Mouse (Mus musculus) CH12.LX (cell line): ENCODE data around the gene Pkmyt1. TPM values are rescaled to one million over a fixed set of nuclear protein-coding genes. Genes with fewer than 3 reads are reported as not detected.

Experiments used
- DNase-seq: peaks from one replicate; pipeline ENCODE4 v3.0.0-alpha.2; 2013; ENCODE audit errors: extremely low read depth
- H3K27ac ChIP-seq: 2 replicates; pipeline ENCODE4 v1.5.1; 2012; ENCODE audit warnings: low read depth, mild to moderate bottlenecking, control low read depth, moderate library complexity; ENCODE audit not compliant: insufficient read depth
- H3K27me3 ChIP-seq: replicated peaks from 2 replicates; pipeline ENCODE3; 2012; ENCODE audit warnings: inconsistent platforms
- H3K36me3 ChIP-seq, 2 experiments: replicated peaks in 1 of 2; 2 replicates each; pipeline versions ENCODE3 to v1.6.1; 2012; ENCODE audit warnings: inconsistent platforms in 1 of 2, low read length in 1 of 2, mild to moderate bottlenecking in 1 of 2, mixed read lengths in 1 of 2, moderate library complexity in 1 of 2; ENCODE audit not compliant: control insufficient read depth in 1 of 2, insufficient read depth in 1 of 2
- H3K4me1 ChIP-seq, 2 experiments: 2 replicates each; pipeline ENCODE4 v1.6.1; 2012; ENCODE audit warnings: inconsistent platforms in 1 of 2, moderate library complexity in 1 of 2; ENCODE audit not compliant: insufficient read depth in 2 of 2, control insufficient read depth in 1 of 2
- H3K4me2 ChIP-seq: 2 replicates; pipeline ENCODE4 v1.6.1; 2012; ENCODE audit warnings: low read depth, mild to moderate bottlenecking, control low read depth; ENCODE audit not compliant: poor library complexity, insufficient read depth, severe bottlenecking
- H3K4me3 ChIP-seq, 3 experiments: fragments of 150-350 bp in 1 of 3; sonication (generic) in 1 of 3; replicated peaks in 1 of 3; 2 replicates each; pipeline versions ENCODE3 to v1.5.1; 2011 to 2012; ENCODE audit warnings: low read depth in 2 of 3, low read length in 2 of 3, mild to moderate bottlenecking in 2 of 3, moderate library complexity in 2 of 3, control low read depth in 1 of 3, improper control_type of control experiment in 1 of 3, inconsistent platforms in 1 of 3, mixed read lengths in 1 of 3; ENCODE audit not compliant: poor library complexity in 1 of 3
- H3K79me2 ChIP-seq: replicated peaks from 2 replicates; pipeline ENCODE4 v1.6.1; 2012; ENCODE audit warnings: mild to moderate bottlenecking, moderate library complexity; ENCODE audit not compliant: control insufficient read depth, poor library complexity, insufficient read depth, severe bottlenecking; ENCODE audit errors: extremely low read depth
- H3K9ac ChIP-seq: 2 replicates; pipeline ENCODE4 v1.6.1; 2012; ENCODE audit warnings: low read depth, mild to moderate bottlenecking, control low read depth, moderate library complexity; ENCODE audit not compliant: insufficient read depth
- H3K9me3 ChIP-seq: replicated peaks from 2 replicates; pipeline ENCODE3; 2012; ENCODE audit warnings: low read length, inconsistent platforms, mixed read lengths
- BHLHE40 ChIP-seq: IDR thresholded peaks from 2 replicates; pipeline ENCODE4 v1.6.1; 2011; ENCODE audit warnings: mild to moderate bottlenecking, low read depth, low read length, improper control_type of control experiment
- CHD1 ChIP-seq: IDR thresholded peaks from 2 replicates; pipeline ENCODE4 v1.6.1; 2012; ENCODE audit warnings: low read depth, low read length, improper control_type of control experiment, inconsistent platforms
- CHD2 ChIP-seq: IDR thresholded peaks from 2 replicates; pipeline ENCODE4 v1.6.1; 2011; ENCODE audit warnings: low read length, improper control_type of control experiment
- CTCF ChIP-seq, 2 experiments: IDR thresholded peaks in 1 of 2; conservative IDR thresholded peaks in 1 of 2; 2 replicates each; pipeline ENCODE4 v1.5.1; 2011 to 2012; ENCODE audit warnings: low read depth in 2 of 2, low read length in 2 of 2, improper control_type of control experiment in 1 of 2, inconsistent platforms in 1 of 2, mild to moderate bottlenecking in 1 of 2, moderate library complexity in 1 of 2
- E2F4 ChIP-seq: IDR thresholded peaks from 2 replicates; pipeline ENCODE4 v1.6.1; 2011; ENCODE audit warnings: low read depth, low read length, improper control_type of control experiment; ENCODE audit not compliant: insufficient replicate concordance
- ELF1 ChIP-seq: IDR thresholded peaks from 2 replicates; pipeline ENCODE4 v1.6.1; 2014; ENCODE audit warnings: low read depth, mild to moderate bottlenecking, inconsistent platforms, low read length, improper control_type of control experiment
- EP300 ChIP-seq: IDR thresholded peaks from 2 replicates; pipeline ENCODE4 v1.6.1; 2011; ENCODE audit warnings: low read length, improper control_type of control experiment
- ETS1 ChIP-seq: conservative IDR thresholded peaks from 2 replicates; pipeline ENCODE4 v1.6.1; 2012; ENCODE audit warnings: low read depth, mild to moderate bottlenecking, inconsistent platforms, low read length, improper control_type of control experiment, moderate library complexity
- GABPA ChIP-seq: IDR thresholded peaks from 2 replicates; pipeline ENCODE4 v1.6.1; 2012; ENCODE audit warnings: low read depth, low read length, improper control_type of control experiment, inconsistent platforms; ENCODE audit not compliant: insufficient replicate concordance
- HCFC1 ChIP-seq: IDR thresholded peaks from 2 replicates; pipeline ENCODE4 v1.6.1; 2012; ENCODE audit warnings: low read depth, mild to moderate bottlenecking, inconsistent platforms, low read length, improper control_type of control experiment
- IRF4 ChIP-seq: IDR thresholded peaks from 2 replicates; pipeline ENCODE4 v1.6.1; 2014; ENCODE audit warnings: low read depth, mild to moderate bottlenecking, inconsistent platforms, low read length, improper control_type of control experiment
- JUN ChIP-seq: IDR thresholded peaks from 2 replicates; pipeline ENCODE4 v1.6.1; 2011; ENCODE audit warnings: low read depth, mild to moderate bottlenecking, low read length, improper control_type of control experiment, moderate library complexity; ENCODE audit not compliant: insufficient read depth
- JUND ChIP-seq: conservative IDR thresholded peaks from 2 replicates; pipeline ENCODE4 v1.6.1; 2011; ENCODE audit warnings: low read depth, low read length, improper control_type of control experiment
- KAT2A ChIP-seq: IDR thresholded peaks from 2 replicates; pipeline ENCODE4 v1.6.1; 2012; ENCODE audit warnings: low read length, improper control_type of control experiment, inconsistent platforms; ENCODE audit not compliant: insufficient replicate concordance
- MAFK ChIP-seq: IDR thresholded peaks from 2 replicates; pipeline ENCODE4 v1.6.1; 2011; ENCODE audit warnings: low read length, improper control_type of control experiment; ENCODE audit not compliant: insufficient replicate concordance
- MAZ ChIP-seq: IDR thresholded peaks from 2 replicates; pipeline ENCODE4 v1.6.1; 2012; ENCODE audit warnings: low read depth, mild to moderate bottlenecking, inconsistent platforms, low read length, improper control_type of control experiment, moderate library complexity
- MXI1 ChIP-seq: IDR thresholded peaks from 2 replicates; pipeline ENCODE4 v1.6.1; 2011; ENCODE audit warnings: mild to moderate bottlenecking, low read depth, low read length, improper control_type of control experiment
- MYC ChIP-seq: IDR thresholded peaks from 2 replicates; pipeline ENCODE4 v1.6.1; 2011; ENCODE audit warnings: low read depth, mild to moderate bottlenecking, improper control_type of control experiment, low read length
- NRF1 ChIP-seq: IDR thresholded peaks from 2 replicates; pipeline ENCODE4 v1.6.1; 2014; ENCODE audit warnings: low read depth, mild to moderate bottlenecking, inconsistent platforms, low read length, improper control_type of control experiment, moderate library complexity
- PAX5 ChIP-seq: IDR thresholded peaks from 2 replicates; pipeline ENCODE4 v1.6.1; 2012; ENCODE audit warnings: low read length, inconsistent platforms, mixed read lengths
- POLR2A ChIP-seq: IDR thresholded peaks from 2 replicates; pipeline ENCODE4 v1.6.1; 2011; ENCODE audit warnings: low read depth, mild to moderate bottlenecking, improper control_type of control experiment, low read length
- POLR2AphosphoS2 ChIP-seq: IDR thresholded peaks from 2 replicates; pipeline ENCODE4 v1.6.1; 2011; ENCODE audit warnings: low read depth, low read length, improper control_type of control experiment
- RAD21 ChIP-seq: IDR thresholded peaks from 2 replicates; pipeline ENCODE4 v1.6.1; 2011; ENCODE audit warnings: low read depth, mild to moderate bottlenecking, low read length, improper control_type of control experiment, moderate library complexity
- RCOR1 ChIP-seq: conservative IDR thresholded peaks from 2 replicates; pipeline ENCODE4 v1.6.1; 2012; ENCODE audit warnings: low read depth, mild to moderate bottlenecking, inconsistent platforms, low read length, improper control_type of control experiment
- SIN3A ChIP-seq: IDR thresholded peaks from 2 replicates; pipeline ENCODE4 v1.6.1; 2012; ENCODE audit warnings: low read length, improper control_type of control experiment, inconsistent platforms
- SMC3 ChIP-seq: IDR thresholded peaks from 2 replicates; pipeline ENCODE4 v1.6.1; 2011; ENCODE audit warnings: low read depth, low read length, improper control_type of control experiment
- TBP ChIP-seq: conservative IDR thresholded peaks from 2 replicates; pipeline ENCODE4 v1.6.1; 2011; ENCODE audit warnings: low read depth, low read length, improper control_type of control experiment
- TCF12 ChIP-seq: IDR thresholded peaks from 2 replicates; pipeline ENCODE4 v1.6.1; 2014; ENCODE audit warnings: low read depth, mild to moderate bottlenecking, inconsistent platforms, low read length, improper control_type of control experiment
- USF1 ChIP-seq: IDR thresholded peaks from 2 replicates; pipeline ENCODE4 v1.6.1; 2014; ENCODE audit warnings: low read depth, mild to moderate bottlenecking, inconsistent platforms, low read length, improper control_type of control experiment
- USF2 ChIP-seq: conservative IDR thresholded peaks from 2 replicates; pipeline ENCODE4 v1.6.1; 2011; ENCODE audit warnings: low read depth, low read length, improper control_type of control experiment
- ZMIZ1 ChIP-seq: IDR thresholded peaks from 2 replicates; pipeline ENCODE4 v1.6.1; 2012; ENCODE audit warnings: low read depth, mild to moderate bottlenecking, inconsistent platforms, low read length, improper control_type of control experiment
- ZNF384 ChIP-seq: IDR thresholded peaks from 2 replicates; pipeline ENCODE4 v1.6.1; 2012; ENCODE audit warnings: low read depth, low read length, improper control_type of control experiment, inconsistent platforms
- dilution Hi-C: fragments of 300-500 bp; cut with MboI; formaldehyde crosslinking; loops from 2 replicates; pipeline ENCODE4 v1.14.3; 2020; ENCODE audit warnings: low sequenced_read_pairs; ENCODE audit not compliant: extremely low pct_unique_long_range_greater_than_20kb, extremely low pct_ligation_motif_present
- in situ Hi-C: fragments of 300-500 bp; cut with MboI; formaldehyde crosslinking; loops from 3 replicates; pipeline ENCODE4 v1.14.3; 2019; ENCODE audit warnings: low sequenced_read_pairs, low pct_ligation_motif_present, low pct_unique_long_range_greater_than_20kb, mixed read lengths
- polyA plus RNA-seq: library from polyadenylated mRNA; unstranded; fragments of >175 nt; gene quantifications from 2 replicates; pipeline ENCODE4 v1.2.1, GENCODE M21; 2012; ENCODE audit warnings: low read depth; ENCODE audit not compliant: insufficient read length
- total RNA-seq, 2 experiments: library from RNA; depleted of rRNA; stranded (reverse); fragments of 300-350 nt in 1 of 2; fragments of >200 nt in 1 of 2; gene quantifications; 2 replicates each; pipeline ENCODE4 v1.2.3; 2012 to 2014

Pkmyt1 gene
- total and polyA plus RNA-seq, 3 experiments = 12.6 to 37.0 (median 25.4) TPM

GRCm38 (mm10) chr17:23773676-23774075, 47.5 kb downstream of the Pkmyt1 start:
- no peak for DNase-seq
- H3K27ac ChIP-seq = no peak overlapping the region
- dilution Hi-C loops (no loop called here), in situ Hi-C loops (loop anchor here (5.0 to 10.0 kb wide), 2 partner anchors 34 to 191 kb away; no protein-coding TSS in a partner anchor)
- H3K27me3 ChIP-seq = no peaks in the 10 kb centered on the region
- no peaks in the 10 kb centered on the region for H3K9me3 ChIP-seq
- H3K9ac ChIP-seq = no peak overlapping the region
- peaks cover 5 to 28% of the 10 kb centered on the region in 2 experiments; a peak in 3 of 4 replicates for H3K4me1 ChIP-seq
- H3K36me3 ChIP-seq = peaks cover 0 to 4% of the 10 kb centered on the region in 2 experiments
- 0 out of 2 replicates have a peak, but pooled peaks cover 4% of the 10 kb centered on the region for H3K79me2 ChIP-seq
- no peak overlapping the region for H3K4me2 ChIP-seq
- TF ChIP-seq HCFC1 = no peak
- no peak for TF ChIP-seq E2F4
- TF ChIP-seq JUND = no peak
- no peak for TF ChIP-seq GABPA
- TF ChIP-seq BHLHE40 = no peak
- no peak for TF ChIP-seq USF2
- no peak for TF ChIP-seq IRF4
- no peak for TF ChIP-seq MXI1
- no peak for TF ChIP-seq ELF1
- TF ChIP-seq CHD2 = no peak
- no peak for TF ChIP-seq KAT2A
- no peak for TF ChIP-seq USF1
- TF ChIP-seq CTCF (conservative IDR thresholded peaks at IDR 0.05 in 1 of 2, IDR thresholded peaks at IDR 0.05 in 1 of 2; ENCODE audit: low read depth in 2 of 2, low read length in 2 of 2) = no peak
- TF ChIP-seq MAZ = no peak
- TF ChIP-seq SIN3A = no peak
- no peak for TF ChIP-seq POLR2A
- TF ChIP-seq ETS1 = no peak
- TF ChIP-seq PAX5 = no peak
- TF ChIP-seq, all 38 proteins: peak for 0
- H3K4me3 ChIP-seq = no peak overlapping the region

GRCm38 (mm10) chr17:23774090-23774489, 48.0 kb downstream of the Pkmyt1 start:
- Histone ChIP-seq H3K9ac (no peak overlapping the region), H3K27ac (no peak overlapping the region), H3K4me1 (peaks cover 7 to 31% of the 10 kb centered on the region in 2 experiments; a peak in 3 of 4 replicates), H3K27me3 (no peaks in the 10 kb centered on the region), H3K79me2 (0 out of 2 replicates have a peak, but pooled peaks cover 4% of the 10 kb centered on the region), H3K4me2 (peak overlapping the region; percentile 37; the same call in 1 of the 2 replicates), H3K4me3 (no peak overlapping the region), H3K9me3 (no peaks in the 10 kb centered on the region), H3K36me3 (peaks cover 0 to 2% of the 10 kb centered on the region in 2 experiments)
- DNase-seq = peak; percentile 88
- dilution Hi-C loops = no loop called here
- in situ Hi-C loops = loop anchor here (5.0 to 10.0 kb wide), 2 partner anchors 33 to 191 kb away; no protein-coding TSS in a partner anchor
- TF ChIP-seq HCFC1 (peak; percentile 36), USF2 (no peak), EP300 (no peak), ZNF384 (no peak), SMC3 (peak; percentile 95), SIN3A (no peak; the same call in 1 of the 2 replicates), POLR2A (no peak), TBP (no peak), USF1 (no peak), KAT2A (no peak), TCF12 (0 out of 2 replicates have a peak, but pooled peaks have one; percentile 27), BHLHE40 (no peak), RAD21 (peak; percentile 97), ZMIZ1 (no peak), JUN (no peak), NRF1 (peak; percentile 25; the same call in 1 of the 2 replicates), IRF4 (peak; percentile 62; the same call in 1 of the 2 replicates), ELF1 (peak; percentile 5; the same call in 1 of the 2 replicates), RCOR1 (no peak), POLR2AphosphoS2 (no peak), MYC (0 out of 2 replicates have a peak, but pooled peaks have one; percentile 27), CHD1 (no peak), E2F4 (0 out of 2 replicates have a peak, but pooled peaks have one; percentile 66), MAFK (no peak), PAX5 (no peak)
